Mouse (Mus musculus) testis, postnatal 14 days (tissue): Measurements from ENCODE around the gene Gpsm2.

Experiments
- DNase-seq: peaks from one replicate; pipeline ENCODE4 v3.0.0; 2021; ENCODE audit warnings: low spot score

Gene Gpsm2

GRCm38 (mm10) chr3:108722036-108722872, at the start of gene Gpsm2:
Gpsm2 (minus strand) TSS chr3:108722309.
- DNase-seq: peak; percentile 97

GRCm38 (mm10) chr3:108770725-108771368, 48.7 kb upstream of the Gpsm2 start:
- peak; percentile 26 for DNase-seq

GRCm38 (mm10) chr3:108769547-108769946, 47.4 kb upstream of the Gpsm2 start:
- no peak for DNase-seq

- DNase-seq: no peak
Measured at GRCm38 (mm10) chr3:108767416-108767815, 45.3 kb upstream of the Gpsm2 start.

- DNase-seq: no peak
Measured at GRCm38 (mm10) chr3:108766943-108767342, 44.8 kb upstream of the Gpsm2 start.

GRCm38 (mm10) chr3:108765476-108765875, 43.4 kb upstream of the Gpsm2 start:
- DNase-seq: no peak

- no peak for DNase-seq
Measured at GRCm38 (mm10) chr3:108764976-108765375, 42.9 kb upstream of the Gpsm2 start.

GRCm38 (mm10) chr3:108763691-108764090, 41.6 kb upstream of the Gpsm2 start:
- no peak for DNase-seq

GRCm38 (mm10) chr3:108762597-108763111, 40.5 kb upstream of the Gpsm2 start:
- no peak for DNase-seq

- DNase-seq: no peak
Measured at GRCm38 (mm10) chr3:108759566-108760420, 37.7 kb upstream of the Gpsm2 start.

- DNase-seq: no peak
Measured at GRCm38 (mm10) chr3:108757570-108757969, 35.5 kb upstream of the Gpsm2 start.

GRCm38 (mm10) chr3:108756131-108756530, 34.0 kb upstream of the Gpsm2 start:
- no peak for DNase-seq

GRCm38 (mm10) chr3:108755542-108755941, 33.4 kb upstream of the Gpsm2 start:
- no peak for DNase-seq

- DNase-seq: no peak
Measured at GRCm38 (mm10) chr3:108754541-108754940, 32.4 kb upstream of the Gpsm2 start.

GRCm38 (mm10) chr3:108751691-108752090, 29.6 kb upstream of the Gpsm2 start:
- no peak for DNase-seq

GRCm38 (mm10) chr3:108751061-108751460, 29.0 kb upstream of the Gpsm2 start:
- DNase-seq: no peak

GRCm38 (mm10) chr3:108744060-108744459, 22.0 kb upstream of the Gpsm2 start:
- no peak for DNase-seq

- DNase-seq: no peak
Measured at GRCm38 (mm10) chr3:108739045-108739708, 17.1 kb upstream of the Gpsm2 start, which contains the start of gene Aknad1. Aknad1 (plus strand) TSS chr3:108739658.

- no peak for DNase-seq
Measured at GRCm38 (mm10) chr3:108737761-108738160, 15.7 kb upstream of the Gpsm2 start.

- DNase-seq: peak; percentile 19
Measured at GRCm38 (mm10) chr3:108730316-108730715, 8.2 kb upstream of the Gpsm2 start.

GRCm38 (mm10) chr3:108727776-108728175, 5.7 kb upstream of the Gpsm2 start:
- no peak for DNase-seq

GRCm38 (mm10) chr3:108727344-108727743, 5.2 kb upstream of the Gpsm2 start:
- no peak for DNase-seq
